Mouse (Mus musculus) gastrocnemius, postnatal 10 days (tissue): ENCODE results near the gene Cntn2. TPM values are rescaled to one million over a fixed set of nuclear protein-coding genes. Genes with fewer than 3 reads are reported as not detected.
A peak's percentile ranks its signal among the peaks of the same experiment; 100 is the strongest.

ENCODE experiments used
- DNase-seq: peaks from one replicate; pipeline ENCODE4 v3.0.0; 2021; ENCODE audit warnings: mixed read lengths
- total RNA-seq, 2 experiments: library from RNA; stranded (reverse); gene quantifications; 2 replicates each; pipeline ENCODE4 v1.2.3; 2021

Gene Cntn2
- total RNA-seq, 2 experiments from 2014 or later = 0.11 to 0.21 TPM

- DNase-seq = peak; percentile 61
Measured at GRCm38 (mm10) chr1:132557901-132558631, 15.0 kb upstream of the Cntn2 start.

- peak; percentile 49 for DNase-seq
Measured at GRCm38 (mm10) chr1:132543789-132544188, 733 bp upstream of the Cntn2 start.

DNA sequence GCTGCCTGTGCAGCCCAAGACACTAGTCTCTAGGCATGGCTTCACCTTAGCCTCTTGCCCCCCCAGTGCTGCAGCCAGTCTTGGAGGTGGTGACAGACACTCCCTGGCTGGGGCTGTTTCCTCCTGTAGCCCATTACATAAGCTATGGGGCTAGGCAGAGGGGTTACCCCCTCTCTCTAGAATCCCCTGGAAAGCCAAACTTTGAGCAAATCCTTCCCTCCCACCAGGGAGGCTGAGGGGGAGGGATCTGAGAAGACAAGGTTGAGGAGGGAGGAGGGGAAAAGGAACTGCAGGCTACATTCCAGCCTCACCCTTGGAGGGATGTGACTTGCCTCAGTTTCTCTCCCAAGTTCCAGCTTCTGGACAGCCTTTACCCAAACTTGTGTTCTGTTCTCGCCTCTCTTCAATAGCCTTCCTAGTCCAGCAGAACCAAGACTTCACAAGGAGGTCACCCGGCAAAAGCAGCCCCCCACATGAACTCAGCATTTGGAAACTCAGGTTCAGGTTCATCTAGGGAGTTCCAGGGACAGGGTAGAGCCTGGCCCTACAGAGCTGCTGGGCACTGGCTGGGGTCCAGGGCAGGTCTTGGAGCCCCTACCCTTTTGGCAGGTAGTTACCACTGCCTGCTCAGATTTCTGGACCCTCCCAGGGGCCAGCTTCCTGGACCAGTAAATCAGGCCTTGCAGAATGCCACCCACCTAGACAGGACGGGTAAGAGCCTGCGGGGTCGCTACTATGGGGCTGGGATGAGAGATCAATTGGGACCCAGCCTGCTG is 1.0 kb downstream of the Cntn2 start:
- no peak for DNase-seq

DNA sequence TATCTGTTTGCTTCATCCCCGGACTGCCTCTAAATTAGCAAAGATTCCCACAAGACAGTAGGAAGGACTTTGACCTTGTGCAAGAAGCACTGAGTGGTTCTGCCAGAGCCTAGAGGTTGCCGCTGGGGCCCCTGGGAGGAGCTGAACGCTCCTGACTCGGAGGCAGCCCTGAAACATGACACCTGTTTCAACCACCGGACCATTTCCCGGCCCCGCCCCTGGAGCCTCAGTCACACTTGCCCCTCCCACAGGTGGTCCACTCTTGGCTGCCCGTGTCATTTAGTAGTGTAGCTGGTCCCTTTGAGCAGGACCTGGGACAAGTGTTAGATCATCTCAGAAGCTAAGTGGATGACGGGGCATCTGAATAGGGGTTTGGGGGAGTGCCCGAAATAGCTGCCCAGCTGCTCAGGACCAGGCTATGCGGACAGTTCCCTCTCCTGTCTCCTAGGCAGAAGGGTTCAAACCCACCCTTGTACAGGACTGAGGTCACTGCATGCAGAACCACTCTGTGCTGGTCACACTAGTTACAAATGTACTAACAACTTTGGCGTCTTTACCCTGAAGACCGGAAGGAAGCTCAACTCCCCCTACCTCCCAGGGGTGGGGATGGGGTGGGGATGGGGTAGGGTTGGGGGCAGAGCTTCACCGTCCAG is 1.8 kb downstream of the Cntn2 start:
- DNase-seq = no peak

GRCm38 (mm10) chr1:132540701-132541100 is 2.4 kb downstream of the Cntn2 start:
- DNase-seq = no peak

- no peak for DNase-seq
Measured at GRCm38 (mm10) chr1:132537736-132538135, 5.3 kb downstream of the Cntn2 start.

- DNase-seq = no peak
Measured at GRCm38 (mm10) chr1:132536416-132536815, 6.6 kb downstream of the Cntn2 start.

DNA sequence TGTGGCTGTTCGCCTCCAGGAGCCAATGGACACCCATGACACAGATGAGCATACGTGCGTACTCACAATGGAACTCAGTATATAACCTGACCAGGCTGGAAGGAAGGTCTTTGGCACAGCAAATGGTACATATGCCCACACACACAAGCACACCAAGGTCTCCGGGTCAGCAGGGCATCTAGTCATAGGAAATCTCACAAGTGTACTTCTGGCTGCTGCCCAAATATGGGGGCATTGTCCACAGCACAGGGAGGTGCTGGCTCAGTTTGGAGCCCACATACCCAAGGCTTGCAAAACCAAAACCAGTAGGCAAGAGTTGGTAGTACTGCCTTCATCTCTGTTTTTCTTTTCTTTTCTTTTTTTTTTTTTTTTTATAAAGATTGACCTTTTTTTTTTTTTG is 7.5 kb downstream of the Cntn2 start:
- DNase-seq = no peak

GRCm38 (mm10) chr1:132533840-132534239 is 9.2 kb downstream of the Cntn2 start:
- no peak for DNase-seq

- no peak for DNase-seq
Measured at GRCm38 (mm10) chr1:132532521-132532920, 10.5 kb downstream of the Cntn2 start.

- no peak for DNase-seq
Measured at GRCm38 (mm10) chr1:132530631-132531191, 12.3 kb downstream of the Cntn2 start.

- no peak for DNase-seq
Measured at GRCm38 (mm10) chr1:132528647-132529334, 14.3 kb downstream of the Cntn2 start.

DNA sequence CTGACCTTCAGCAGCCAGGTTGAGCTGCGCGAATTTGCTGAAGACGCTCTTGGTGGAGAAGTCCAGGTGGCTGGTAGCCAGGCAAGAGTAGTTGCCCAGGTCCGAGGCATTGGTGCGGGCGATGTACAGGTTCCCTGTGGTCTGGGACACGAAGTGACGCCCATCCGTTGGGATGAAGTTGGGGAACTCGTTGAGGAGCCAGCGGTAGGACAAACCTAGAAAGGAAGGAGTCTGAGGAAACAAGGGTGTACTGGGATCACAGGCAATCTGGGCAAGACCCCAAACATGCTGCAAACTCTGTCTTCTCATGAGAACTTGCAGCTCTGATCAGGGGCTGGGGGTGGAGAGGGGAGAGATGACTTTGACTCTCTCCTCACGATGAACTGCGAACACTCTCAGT is 15.0 kb downstream of the Cntn2 start:
- DNase-seq = no peak

DNA sequence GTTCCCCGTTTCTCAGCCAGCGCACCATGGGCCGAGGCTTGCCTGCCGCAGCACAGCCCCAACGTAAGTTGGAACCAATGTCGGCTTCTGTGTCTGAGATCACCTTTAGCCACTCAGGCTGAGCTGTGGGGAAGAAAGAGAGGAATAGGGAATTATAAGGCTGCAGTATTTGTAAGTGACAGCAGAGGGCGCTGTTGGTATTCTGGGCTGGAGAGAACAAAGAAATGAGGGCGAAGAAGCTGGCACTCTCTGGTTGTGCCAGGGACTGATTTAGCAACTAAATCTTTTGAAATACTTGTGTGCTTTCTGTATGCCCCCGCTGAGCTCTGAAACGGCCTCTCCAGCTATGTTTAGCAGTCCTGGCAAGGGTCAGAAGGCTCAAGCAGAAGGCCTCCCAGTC is 17.2 kb downstream of the Cntn2 start:
- peak; percentile 58 for DNase-seq

DNA sequence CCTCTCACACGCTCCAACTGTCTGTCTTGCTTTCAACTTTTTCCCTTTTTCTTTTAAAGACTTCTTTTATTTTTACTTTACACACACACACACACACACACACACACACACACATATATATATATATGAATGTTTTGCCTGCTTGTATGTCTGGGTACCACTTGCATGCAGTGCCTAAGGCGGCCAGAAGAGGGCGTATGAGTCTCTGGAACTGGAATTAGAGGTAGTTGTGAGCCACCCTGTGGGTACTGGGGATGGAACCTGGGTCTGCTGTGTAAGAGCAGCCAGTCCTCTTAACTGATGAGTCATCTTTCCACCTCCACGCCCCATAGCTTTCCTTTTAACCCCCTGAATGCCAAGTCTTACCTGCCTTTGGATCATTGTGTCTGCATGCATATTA is 19.1 kb downstream of the Cntn2 start:
- DNase-seq = no peak

- DNase-seq = no peak
Measured at GRCm38 (mm10) chr1:132523048-132523447, 20.0 kb downstream of the Cntn2 start.

GRCm38 (mm10) chr1:132520764-132521163 is 22.3 kb downstream of the Cntn2 start:
- DNase-seq = peak; percentile 61

- no peak for DNase-seq
Measured at GRCm38 (mm10) chr1:132519734-132520133, 23.3 kb downstream of the Cntn2 start.

DNA sequence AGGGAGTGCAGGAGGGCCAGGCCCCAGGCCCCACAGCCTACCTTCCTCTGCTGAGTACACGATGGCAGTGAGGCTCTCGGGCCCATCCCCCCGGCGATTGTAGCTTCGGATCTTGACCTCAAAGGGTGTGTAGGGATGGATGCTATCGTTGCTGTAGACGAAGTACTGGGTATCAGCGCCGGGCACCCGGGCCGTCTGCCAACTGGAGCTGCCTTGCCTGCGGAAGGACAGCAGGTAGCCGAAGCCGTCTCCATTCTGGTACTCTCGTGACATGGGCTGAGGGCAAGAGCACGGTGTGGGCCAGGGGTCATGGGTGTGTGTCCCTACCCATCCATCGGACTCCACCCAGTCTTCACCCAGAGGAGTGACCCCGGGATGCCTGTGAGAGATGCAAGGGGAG is 24.4 kb downstream of the Cntn2 start:
- DNase-seq = no peak

DNA sequence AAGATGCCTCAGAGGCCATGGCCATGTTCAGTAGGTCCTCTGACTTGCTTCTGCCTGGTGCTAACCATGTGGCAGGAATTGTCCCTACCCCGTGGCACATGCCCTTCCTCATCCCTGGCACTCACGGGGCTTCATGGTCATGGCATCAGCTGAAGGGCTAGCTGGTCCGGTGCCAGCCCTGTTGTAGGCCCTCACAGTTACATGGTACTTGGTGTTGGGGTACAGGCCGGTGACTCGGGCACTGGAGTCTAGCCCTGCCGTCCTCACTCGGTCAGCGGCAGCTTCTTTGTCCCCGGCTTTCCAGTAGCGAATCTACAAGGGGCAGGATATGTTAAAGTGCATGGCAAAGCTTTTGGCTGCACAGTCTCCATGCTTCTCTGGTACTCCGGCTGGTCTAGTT is 26.3 kb downstream of the Cntn2 start:
- DNase-seq = no peak

- no peak for DNase-seq
Measured at GRCm38 (mm10) chr1:132515339-132515738, 27.7 kb downstream of the Cntn2 start.

- no peak for DNase-seq
Measured at GRCm38 (mm10) chr1:132512106-132512505, 30.9 kb downstream of the Cntn2 start.
